Mouse (Mus musculus): Measurements from ENCODE around the gene Znhit3.
"Not testable (repeated sequence)": the region's sequence is repeated elsewhere in the genome, so short reads cannot be mapped to it uniquely, and the experiment has no call there.

Znhit3 gene

GRCm38 (mm10) chr11:84919276-84919675 is 3.1 kb upstream of the Znhit3 start:
- peak; percentile 90 for DNase-seq

DNA sequence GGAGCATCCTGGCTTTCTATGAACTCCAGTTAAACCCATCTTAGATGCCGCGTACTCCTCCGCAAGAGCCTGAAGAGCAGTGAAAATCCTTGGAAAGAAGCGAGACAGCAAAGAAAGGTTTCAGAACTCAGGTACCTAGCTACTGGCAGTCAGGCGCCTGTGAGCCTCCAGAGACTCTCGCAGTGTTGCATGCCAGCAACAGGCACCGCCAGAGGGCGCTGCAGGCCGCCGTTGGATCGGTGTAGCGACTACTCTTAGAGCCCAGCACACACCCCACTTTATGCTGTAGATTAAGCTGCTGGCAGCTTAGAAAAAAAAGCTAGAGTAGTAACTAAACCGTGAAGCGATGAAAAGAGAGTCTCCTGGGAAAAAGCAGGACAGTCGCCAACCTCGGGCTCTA is 2.3 kb upstream of the Znhit3 start:
- peak; percentile 96 for DNase-seq

- DNase-seq: peak; percentile 56
Observed at GRCm38 (mm10) chr11:84916703-84917300, 636 bp upstream of the Znhit3 start.

- no peak for DNase-seq
Observed at GRCm38 (mm10) chr11:84914673-84915072, 1.5 kb downstream of the Znhit3 start.

DNA sequence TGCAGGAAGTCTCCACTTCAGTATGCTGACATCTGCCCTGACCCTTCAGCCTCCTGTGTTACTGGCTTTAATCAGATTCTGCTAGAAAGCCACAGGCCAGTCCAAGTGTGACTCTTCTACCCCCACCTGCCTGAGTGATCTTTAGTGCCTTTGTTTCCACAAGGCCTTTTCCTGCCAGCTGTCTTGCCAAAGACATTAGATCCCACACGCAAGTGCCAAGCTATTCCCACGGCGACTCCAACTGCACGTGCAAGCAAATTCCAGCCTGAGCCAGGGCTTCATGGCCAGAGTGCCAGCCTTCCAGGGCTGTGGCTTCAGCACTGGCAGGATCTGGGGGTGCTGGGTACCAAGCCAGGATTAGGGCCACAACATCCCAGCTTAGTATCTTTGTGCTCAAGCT is 5.8 kb downstream of the Znhit3 start:
- DNase-seq: peak; percentile 77

- peak; percentile 64 for DNase-seq
Observed at GRCm38 (mm10) chr11:84908480-84908879, 7.7 kb downstream of the Znhit3 start.

- peak; percentile 81 for DNase-seq
Observed at GRCm38 (mm10) chr11:84907081-84907480, 9.1 kb downstream of the Znhit3 start.

GRCm38 (mm10) chr11:84904597-84905144 is 11.5 kb downstream of the Znhit3 start:
- no peak for DNase-seq

- DNase-seq: peak; percentile 87
Observed at GRCm38 (mm10) chr11:84893113-84893512, 23.1 kb downstream of the Znhit3 start.

DNA sequence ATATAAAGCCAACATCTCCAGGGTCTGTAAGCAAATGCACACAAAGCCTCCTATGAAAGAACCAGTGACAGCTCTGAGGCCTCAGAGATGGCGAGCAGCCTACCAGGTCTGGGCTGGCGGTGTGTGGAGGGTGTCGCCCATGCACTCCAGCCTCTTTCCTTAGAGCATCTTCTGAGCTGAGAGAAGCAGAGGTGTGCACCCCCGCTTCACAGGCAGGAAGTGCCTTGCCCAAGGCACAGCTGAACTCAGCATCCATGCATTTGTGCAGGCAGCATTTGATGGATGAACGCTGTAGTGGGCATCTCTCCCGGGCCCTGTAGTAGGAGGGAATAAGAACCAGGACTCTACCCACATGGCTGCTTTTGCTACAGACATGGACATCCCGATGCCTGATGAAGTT is 24.5 kb downstream of the Znhit3 start:
- peak; percentile 73 for DNase-seq

DNA sequence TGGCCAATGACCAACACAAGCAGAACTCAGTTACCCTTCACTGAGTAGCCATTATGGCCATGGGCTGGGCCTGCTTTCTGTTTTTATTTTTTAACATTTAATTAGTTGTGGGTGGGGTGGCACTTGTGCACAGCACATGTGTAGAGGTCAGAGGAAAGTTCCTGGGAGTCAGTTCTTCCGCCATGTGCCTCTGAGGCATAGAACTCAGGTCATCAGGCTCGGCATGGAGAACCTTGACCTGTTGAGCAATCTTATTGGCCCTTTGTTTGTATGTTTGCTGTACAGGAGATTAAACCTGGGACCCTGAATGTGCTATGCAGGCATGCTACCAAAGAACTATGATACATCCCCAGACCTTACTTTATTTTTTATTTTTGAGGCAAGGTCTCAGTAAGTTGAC is 26.7 kb downstream of the Znhit3 start:
- DNase-seq: peak; percentile 42

DNA sequence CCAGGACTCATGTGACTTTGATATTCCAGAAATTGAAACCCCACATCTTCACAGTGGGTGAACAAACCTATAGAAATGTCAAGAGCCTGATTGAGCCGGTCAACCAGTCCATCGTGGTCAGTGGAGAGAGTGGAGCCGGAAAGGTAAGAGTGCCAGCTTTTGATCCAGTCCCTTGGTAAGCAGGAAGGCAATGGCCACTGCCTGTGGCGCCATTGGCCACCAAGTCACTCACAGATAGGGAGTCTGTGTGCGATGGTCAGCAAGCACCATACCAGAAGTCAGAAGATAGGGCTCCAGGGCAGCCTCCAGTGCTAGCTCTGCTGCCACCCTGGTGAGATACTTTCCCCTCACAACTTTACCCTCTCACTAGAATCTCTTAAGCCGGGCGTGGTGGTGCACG is 28.1 kb downstream of the Znhit3 start:
- DNase-seq: peak; percentile 81

DNA sequence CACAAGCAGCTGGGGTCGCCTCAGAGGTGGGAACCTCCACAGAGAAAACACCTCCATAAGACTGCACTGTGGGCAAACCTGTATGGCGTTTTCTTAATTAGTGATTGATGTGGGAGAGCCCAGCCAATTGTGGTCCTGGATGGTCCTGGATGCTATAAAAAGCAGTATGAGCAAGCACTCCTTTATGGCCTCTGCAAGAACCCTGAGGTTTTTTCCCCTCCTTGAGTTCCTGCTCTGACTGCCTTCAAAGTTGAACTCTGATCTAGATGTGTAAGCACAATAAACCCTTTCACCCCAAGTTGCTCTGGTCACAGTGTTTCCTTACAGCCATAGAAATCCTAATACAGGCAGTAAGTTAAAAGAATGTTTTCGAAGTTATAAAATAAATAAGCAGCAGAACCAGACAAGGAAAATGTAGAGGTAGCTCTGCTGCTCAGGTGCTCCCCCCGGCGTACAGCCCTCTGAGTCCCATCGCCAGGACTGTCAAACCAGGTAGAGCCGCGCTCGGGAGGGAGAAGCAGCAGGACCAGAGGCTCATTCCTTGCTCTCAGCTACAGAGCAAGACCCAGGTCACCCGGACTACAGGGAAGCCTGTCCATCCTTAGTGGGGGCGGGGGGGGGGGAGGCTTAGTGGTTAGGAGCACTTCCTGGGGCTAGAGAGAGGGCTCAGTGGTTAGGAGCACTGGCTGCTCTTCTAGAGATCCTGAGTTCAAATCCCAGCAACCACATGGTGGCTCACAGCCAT is 29.2 kb downstream of the Znhit3 start:
- peak; percentile 77 for DNase-seq

GRCm38 (mm10) chr11:84886236-84886635 is 29.9 kb downstream of the Znhit3 start:
- peak; percentile 64 for DNase-seq

DNA sequence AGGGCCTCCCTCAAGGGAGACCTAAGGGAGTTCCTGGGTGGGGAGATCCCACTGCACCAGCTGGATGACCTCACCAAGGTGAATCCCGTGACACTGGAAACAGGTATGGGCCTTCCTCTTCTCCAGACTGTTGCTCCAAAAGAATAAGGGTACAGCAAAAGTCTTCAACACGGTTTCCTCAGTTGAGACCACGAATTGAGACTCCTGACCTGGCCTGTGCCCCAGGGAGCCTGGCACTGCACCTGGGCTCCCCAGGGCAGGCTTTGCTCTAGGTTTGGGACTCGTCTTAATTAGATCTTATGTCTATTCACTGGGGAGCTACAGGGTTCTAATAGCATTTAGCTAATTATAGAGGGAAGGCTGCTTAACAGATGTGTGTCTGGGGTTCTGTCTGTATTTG is 30.9 kb downstream of the Znhit3 start:
- DNase-seq: peak; percentile 82

- DNase-seq: peak; percentile 88
Observed at GRCm38 (mm10) chr11:84882346-84882745, 33.8 kb downstream of the Znhit3 start.

- DNase-seq: no peak
Observed at GRCm38 (mm10) chr11:84880971-84881370, 35.2 kb downstream of the Znhit3 start.

- peak; percentile 97 for DNase-seq
Observed at GRCm38 (mm10) chr11:84880465-84880961, 35.7 kb downstream of the Znhit3 start.

- DNase-seq: peak; percentile 98
Observed at GRCm38 (mm10) chr11:84879772-84880464, 36.2 kb downstream of the Znhit3 start, which contains the start of the genes Myo19 and Pigw. Myo19 (plus strand) TSS chr11:84880148. Pigw (minus strand) TSS chr11:84880285.

GRCm38 (mm10) chr11:84879007-84879771 is 37.0 kb downstream of the Znhit3 start:
- no peak for DNase-seq

DNA sequence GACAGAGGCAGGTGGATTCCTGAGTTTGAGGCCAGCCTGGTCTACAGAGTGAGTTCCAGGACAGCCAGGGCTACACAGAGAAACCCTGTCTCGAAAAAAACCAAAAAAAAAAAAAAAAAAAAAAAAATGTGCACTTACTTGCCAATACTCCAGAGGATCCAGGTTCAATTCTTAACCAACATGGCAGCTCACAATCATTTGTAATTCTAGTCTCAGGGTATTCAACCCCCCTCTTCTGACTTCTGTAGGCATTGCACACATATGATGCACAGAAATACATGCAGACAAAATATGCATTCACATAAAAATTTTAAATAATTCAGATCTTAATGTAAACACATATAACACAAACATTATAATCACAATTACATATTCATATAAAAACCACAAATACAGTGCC is 40.1 kb downstream of the Znhit3 start:
- DNase-seq: not testable (repeated sequence)

GRCm38 (mm10) chr11:84873042-84873833 is 42.9 kb downstream of the Znhit3 start:
- no peak for DNase-seq
